Mouse (Mus musculus): ENCODE measurements at regions not wholly inside any gene's neighbourhood (a gene's known extent, or its start where the extent isn't known, plus 50 kb on each side); places are given as distances from the start of the nearest gene placed in this dataset.

DNA sequence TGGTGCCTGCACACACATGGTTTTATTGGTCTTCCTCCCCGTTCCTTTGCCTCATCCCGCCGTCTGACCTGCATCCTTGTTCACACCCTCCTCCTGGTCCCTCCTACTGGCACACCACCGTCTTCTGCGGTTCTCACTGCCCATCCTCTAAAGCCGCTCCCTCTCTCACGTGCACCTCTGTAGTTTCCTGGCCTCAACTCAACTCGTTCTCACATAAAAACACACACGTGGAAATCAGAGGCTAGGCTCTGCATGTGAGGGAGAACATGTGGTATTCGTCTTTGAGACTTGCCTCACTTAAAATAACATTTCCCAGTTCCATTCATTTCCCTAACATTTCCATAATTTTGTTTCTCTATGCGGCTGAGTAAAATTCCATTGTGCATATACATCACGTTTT, 69.5 kb downstream of the Aldh8a1 start:
- DNase-seq (ENCODE audit: extremely low spot score, low spot score) = no peak

DNA sequence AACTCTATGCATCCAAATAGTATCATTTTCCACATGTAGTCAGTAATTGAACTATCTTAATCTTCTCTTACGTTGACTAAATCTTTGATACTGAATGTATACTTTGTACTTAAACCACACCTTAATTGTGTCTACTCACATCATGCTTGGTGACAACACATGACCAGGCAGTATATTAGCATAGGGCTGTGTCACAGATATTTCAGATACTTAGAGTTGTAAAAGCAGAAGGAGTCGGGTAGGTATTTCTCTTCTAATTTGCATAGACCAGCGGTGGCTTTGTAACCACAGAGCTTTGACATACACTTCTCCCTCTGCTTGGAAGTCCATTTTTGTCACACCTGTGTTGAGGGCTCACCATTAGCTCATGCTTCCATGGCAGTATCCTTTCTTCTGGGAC, 71.0 kb downstream of the Aldh8a1 start:
- no peak for DNase-seq (ENCODE audit: extremely low spot score, low spot score)

DNA sequence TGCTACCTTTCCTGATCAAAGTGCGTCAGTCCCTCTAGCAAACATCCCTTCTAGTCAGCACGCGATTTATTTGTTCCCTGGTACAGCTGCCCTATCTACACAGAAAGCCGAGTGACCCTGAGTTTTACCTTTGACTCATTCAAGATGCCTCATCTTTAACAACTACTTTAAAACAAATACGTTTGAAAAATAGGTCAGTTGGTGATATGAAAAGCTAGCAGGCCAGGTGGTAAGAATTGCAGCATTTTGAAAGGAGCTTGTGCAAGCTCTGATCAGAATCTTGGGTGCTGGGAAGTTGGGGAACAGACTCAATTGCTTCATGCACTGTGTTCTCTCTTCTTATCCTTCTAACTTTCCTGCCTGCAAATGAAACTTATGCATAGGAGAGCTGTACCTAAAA, 71.9 kb downstream of the Aldh8a1 start:
- DNase-seq (ENCODE audit: extremely low spot score, low spot score) = no peak

GRCm38 (mm10) chr10:21452611-21453010, 75.5 kb downstream of the Aldh8a1 start:
- DNase-seq (ENCODE audit: extremely low spot score, low spot score) = no peak

GRCm38 (mm10) chr10:21453527-21453926, 76.4 kb downstream of the Aldh8a1 start:
- DNase-seq (ENCODE audit: extremely low spot score, low spot score) = no peak

GRCm38 (mm10) chr10:21454153-21454552, 77.1 kb downstream of the Aldh8a1 start:
- DNase-seq (ENCODE audit: extremely low spot score, low spot score) = no peak

DNA sequence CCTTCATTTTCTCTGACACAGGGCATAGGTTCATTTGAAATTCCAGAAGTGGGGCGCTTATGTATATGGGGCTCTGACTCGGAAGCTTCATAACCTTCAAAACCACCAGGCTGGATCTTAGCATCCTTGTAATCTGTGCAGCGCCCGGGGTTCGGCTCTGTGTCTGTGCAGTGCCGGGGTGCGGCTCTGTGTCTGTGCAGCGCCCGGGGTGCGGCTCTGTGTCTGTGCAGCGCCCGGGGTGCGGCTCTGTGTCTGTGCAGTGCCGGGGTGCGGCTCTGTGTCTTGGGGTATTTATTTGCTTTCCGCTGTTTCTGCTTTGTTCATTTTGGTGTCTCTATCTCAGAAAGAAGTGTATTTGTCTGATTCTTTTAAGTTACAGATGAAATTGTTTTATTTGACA, 77.7 kb downstream of the Aldh8a1 start:
- no peak for DNase-seq (ENCODE audit: extremely low spot score, low spot score)

GRCm38 (mm10) chr10:21455863-21456262, 78.8 kb downstream of the Aldh8a1 start:
- DNase-seq (ENCODE audit: extremely low spot score, low spot score) = no peak

GRCm38 (mm10) chr10:21456359-21456758, 79.3 kb downstream of the Aldh8a1 start:
- DNase-seq (ENCODE audit: extremely low spot score, low spot score) = no peak

DNA sequence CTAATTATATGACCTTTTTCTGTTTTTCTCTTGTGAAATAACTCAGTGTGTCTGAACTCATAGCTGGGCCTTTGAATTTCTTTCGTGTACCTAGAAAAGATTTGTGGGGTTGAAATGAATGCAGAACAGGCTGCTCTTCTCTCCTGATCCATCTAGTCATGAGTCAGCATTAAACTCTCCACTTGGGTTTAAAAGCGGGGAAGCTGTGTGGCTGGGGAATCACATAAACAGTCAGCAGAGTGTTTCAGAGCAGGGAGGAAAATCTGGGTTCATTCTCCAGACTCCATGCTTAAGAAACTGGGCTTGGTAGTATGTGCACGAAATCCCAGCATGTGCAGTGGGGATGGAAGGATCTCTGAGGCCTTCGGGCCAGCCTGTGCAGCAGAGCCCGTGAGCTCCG, 79.9 kb downstream of the Aldh8a1 start:
- no peak for DNase-seq (ENCODE audit: extremely low spot score, low spot score)

DNA sequence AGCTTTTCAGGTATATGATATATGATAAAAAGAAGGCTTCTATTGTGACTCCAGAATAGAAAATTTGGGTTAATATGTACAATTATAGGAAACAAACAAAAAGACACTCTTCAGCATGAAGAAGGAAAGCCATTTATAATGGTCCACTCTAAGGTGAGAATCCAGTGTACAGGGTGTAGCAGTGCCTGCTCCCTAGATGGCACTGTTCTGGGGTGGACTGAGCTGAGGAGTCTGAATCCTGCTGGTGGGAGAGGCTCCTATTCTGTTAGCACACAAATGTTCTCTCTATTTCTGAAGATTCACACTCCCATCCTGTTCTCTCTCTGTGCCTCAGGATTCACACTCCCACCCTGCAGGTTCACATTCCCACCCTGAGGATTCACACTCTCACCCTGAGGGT, 81.5 kb downstream of the Aldh8a1 start:
- no peak for DNase-seq (ENCODE audit: extremely low spot score, low spot score)

DNA sequence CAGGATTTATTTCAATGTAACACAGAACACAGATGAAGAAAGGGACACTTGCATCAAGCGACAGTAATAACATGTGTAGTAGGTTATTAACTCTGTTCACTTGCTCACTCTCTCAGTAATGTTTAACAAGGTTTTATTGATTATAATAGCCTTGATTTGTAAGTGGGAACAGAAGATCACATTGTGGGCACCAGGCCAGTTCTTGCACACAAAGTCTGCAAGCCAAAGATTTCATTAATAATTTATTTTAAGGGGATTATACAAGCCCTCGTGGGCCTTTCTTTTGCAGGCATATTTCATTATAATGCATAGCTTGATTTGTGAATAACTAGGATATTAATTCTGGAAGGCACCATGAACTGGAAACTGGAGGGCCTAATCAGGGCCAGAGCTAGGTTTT, 83.0 kb downstream of the Aldh8a1 start:
- DNase-seq (ENCODE audit: extremely low spot score, low spot score) = no peak

DNA sequence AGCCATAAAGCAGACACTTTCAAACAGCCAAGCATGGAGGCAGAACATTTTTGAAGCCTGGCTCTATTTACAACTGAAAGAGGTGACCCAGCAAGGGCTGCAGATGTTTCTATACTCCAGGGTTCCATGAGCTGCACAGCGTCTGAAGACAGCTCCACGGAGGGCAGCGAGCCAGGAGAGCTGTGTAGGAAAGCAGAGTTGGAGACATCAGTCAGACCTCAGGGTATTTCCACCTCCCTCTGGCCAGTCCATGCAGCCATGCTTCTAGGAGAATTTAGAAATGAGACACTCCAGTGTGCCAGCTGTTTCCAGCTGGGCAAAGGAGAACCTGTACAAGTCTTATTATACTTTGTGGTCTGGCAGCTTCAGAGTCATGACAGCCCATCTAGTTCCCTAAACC, 85.8 kb downstream of the Aldh8a1 start:
- no peak for DNase-seq (ENCODE audit: extremely low spot score, low spot score)

GRCm38 (mm10) chr10:21465362-21465761, 88.3 kb downstream of the Aldh8a1 start:
- peak; percentile 84 for DNase-seq (ENCODE audit: extremely low spot score, low spot score)

GRCm38 (mm10) chr10:21465806-21466377, 88.8 kb downstream of the Aldh8a1 start:
- DNase-seq (ENCODE audit: extremely low spot score, low spot score) = no peak

GRCm38 (mm10) chr10:21467425-21468085, 90.5 kb downstream of the Aldh8a1 start:
- DNase-seq (ENCODE audit: extremely low spot score, low spot score) = no peak

- no peak for DNase-seq (ENCODE audit: extremely low spot score, low spot score)
Observed at GRCm38 (mm10) chr10:21468421-21468820, 91.3 kb downstream of the Aldh8a1 start.

DNA sequence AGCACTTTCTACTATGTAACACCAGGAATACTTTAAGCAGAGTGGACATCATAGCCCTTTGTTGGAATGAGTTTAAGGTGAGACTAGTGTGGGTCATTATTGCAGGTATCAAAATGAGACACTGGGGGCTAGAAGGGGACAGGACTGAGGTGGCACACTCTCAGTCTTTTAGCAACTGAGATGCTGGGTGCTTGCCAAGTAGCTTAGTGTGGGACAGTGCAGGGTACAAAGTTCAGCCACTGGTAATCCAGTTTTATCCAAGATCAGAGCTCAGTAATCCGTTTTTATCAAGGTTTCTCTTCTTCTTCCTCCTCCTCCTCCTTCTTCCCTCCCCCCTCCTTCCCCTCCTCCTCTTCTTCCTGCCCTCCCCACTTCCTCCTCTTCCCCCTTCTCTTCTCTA, 92.9 kb downstream of the Aldh8a1 start:
- DNase-seq (ENCODE audit: extremely low spot score, low spot score) = no peak

DNA sequence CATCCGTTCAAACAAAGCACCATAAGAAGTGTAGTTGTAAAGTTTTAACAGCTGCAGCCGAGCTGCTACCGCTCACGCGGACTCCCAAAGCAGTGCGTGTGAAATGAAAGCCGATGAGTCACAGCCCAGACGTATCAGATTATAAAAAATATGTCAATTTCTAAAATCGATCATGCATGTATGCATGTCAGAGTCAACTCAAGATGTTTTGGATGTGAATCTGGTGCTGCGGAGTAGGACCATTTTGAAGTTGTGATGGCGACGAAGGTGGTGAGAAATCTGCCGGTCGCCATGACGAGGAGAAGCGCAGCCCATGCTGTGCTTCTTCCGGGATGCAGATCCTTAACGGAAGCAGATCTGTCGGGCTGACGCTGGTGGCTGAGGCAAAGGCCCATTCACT, 93.5 kb downstream of the Aldh8a1 start:
- no peak for DNase-seq (ENCODE audit: extremely low spot score, low spot score)

- no peak for DNase-seq (ENCODE audit: extremely low spot score, low spot score)
Observed at GRCm38 (mm10) chr10:21474242-21474641, 97.2 kb downstream of the Aldh8a1 start.

DNA sequence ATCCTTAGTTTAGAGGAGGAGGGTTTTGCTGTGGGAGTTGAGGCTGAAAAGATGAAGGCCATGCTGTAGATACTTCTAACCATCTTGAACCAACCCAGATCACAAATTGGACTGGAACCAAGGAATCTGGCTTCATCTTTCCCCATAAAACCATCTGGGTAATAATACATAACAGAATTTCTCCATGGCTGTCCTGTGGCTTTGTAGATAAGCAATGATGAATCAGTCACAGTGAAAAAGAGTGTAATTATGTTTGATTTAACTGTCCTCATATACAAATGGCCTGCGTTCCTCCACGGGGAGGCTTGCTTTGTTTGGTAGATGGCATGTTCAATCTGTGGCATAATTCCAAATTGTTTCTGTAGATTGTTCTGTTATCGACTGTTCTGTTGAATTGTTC, 100.9 kb downstream of the Aldh8a1 start:
- no peak for DNase-seq (ENCODE audit: extremely low spot score, low spot score)

GRCm38 (mm10) chr10:21479403-21479802, 102.3 kb downstream of the Aldh8a1 start:
- no peak for DNase-seq (ENCODE audit: extremely low spot score, low spot score)

DNA sequence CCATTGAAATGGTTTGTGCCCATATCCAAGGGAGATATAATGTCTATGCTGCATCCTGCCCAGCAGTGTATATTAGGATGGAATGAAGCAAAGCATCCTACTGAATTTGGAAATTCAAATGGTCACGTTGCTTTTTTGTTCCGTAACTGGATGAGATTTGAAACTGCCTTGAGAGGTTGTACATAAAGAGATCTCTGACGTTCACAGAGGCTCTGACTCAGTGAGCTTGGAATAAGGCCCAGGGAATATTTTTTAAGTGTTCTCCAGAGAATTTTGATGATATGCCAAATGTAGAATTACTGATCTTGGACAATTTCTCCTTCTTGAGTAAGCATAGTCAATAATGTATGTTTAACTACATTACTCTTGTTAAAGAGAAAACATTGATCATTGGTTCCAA, 104.2 kb downstream of the Aldh8a1 start:
- no peak for DNase-seq (ENCODE audit: extremely low spot score, low spot score)

DNA sequence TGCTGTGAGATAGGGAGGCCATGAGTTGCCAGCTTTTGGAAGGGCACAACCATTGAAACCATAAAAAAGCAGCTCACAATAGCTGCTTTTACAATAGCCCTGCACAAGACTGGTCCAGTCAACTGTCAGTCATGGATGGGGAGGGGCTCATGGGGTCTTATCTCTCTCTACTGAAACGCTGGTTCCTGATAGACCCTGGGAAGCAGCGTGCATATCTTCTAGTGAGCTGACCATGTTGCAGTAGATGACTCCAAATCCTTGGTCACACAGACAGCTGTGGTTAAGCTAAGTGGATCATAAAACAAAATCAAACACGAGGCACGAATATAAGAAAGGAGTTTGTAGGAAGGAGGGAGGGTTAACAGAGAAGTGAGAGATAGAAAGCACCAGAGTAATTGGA, 105.0 kb downstream of the Aldh8a1 start:
- DNase-seq (ENCODE audit: extremely low spot score, low spot score) = no peak

Measured in neural tube, embryonic 10.5 days (tissue).